Mouse (Mus musculus) kidney, adult 2 months (tissue): Measurements from ENCODE around the gene Olfr1056.
"Not testable (repeated sequence)": the region's sequence is repeated elsewhere in the genome, so short reads cannot be mapped to it uniquely, and the experiment has no call there.

Experiments
- CTCF ChIP-seq: fragments of 200-500 bp; conservative IDR thresholded peaks from 2 replicates; pipeline ENCODE4 v1.5.1; 2011; ENCODE audit warnings: low read depth, mild to moderate bottlenecking, control low read depth, low read length, moderate library complexity, mixed read lengths; ENCODE audit not compliant: insufficient read depth, insufficient read length
- POLR2A ChIP-seq: fragments of 200-500 bp; IDR thresholded peaks from one replicate; pipeline ENCODE4 v1.6.1; 2011; ENCODE audit warnings: low read depth, low read length, control low read depth

DNA sequence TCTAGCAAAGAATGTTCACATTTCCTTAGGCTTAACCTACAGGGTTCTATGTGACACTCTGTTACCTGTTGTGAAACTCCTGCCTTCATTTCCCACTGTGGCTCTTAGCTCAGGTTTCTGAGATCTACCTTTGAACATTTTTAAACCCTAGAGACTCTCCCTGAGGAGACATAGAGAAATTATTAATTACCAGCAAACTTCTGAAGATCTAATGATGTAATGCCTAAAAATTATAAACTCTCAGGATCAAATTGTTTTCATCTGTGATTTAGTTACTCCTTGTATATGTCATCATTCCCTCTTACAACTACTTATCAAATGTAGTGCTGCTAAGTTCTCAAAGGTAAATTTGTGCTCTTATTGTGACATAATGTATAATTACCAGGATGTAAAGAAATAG, 26.2 kb upstream of the Olfr1056 start, which contains the start of gene Olfr1058:
- not testable (repeated sequence) for TF ChIP-seq POLR2A, CTCF
